Mouse (Mus musculus) kidney, postnatal 0 days (tissue): Measurements from ENCODE around the gene Plaur. TPM values are rescaled to one million over a fixed set of nuclear protein-coding genes. Genes with fewer than 3 reads are reported as not detected.

Source experiments
- ATAC-seq: fragments of 200-750 bp; cut with Nextera tagmentation; replicated peaks from 2 replicates; pipeline ENCODE4 v1.8.0; 2017; ENCODE audit warnings: low read depth, moderate number of reproducible peaks, moderate TSS enrichment, moderate library complexity; ENCODE audit not compliant: low FRiP score
- DNase-seq: peaks from one replicate; pipeline ENCODE4 v3.0.0-alpha.2; 2016; ENCODE audit warnings: low spot score
- H3K27ac ChIP-seq: fragments of 300-500 bp; sonication (generic); 2 replicates; pipeline ENCODE4 v1.5.1; 2014; ENCODE audit warnings: mild to moderate bottlenecking
- H3K27me3 ChIP-seq: fragments of 300-500 bp; sonication (generic); 2 replicates; pipeline ENCODE4 v1.6.1; 2014; ENCODE audit warnings: low read length, mixed read lengths; ENCODE audit not compliant: insufficient read depth
- H3K36me3 ChIP-seq: fragments of 300-500 bp; sonication (generic); 2 replicates; pipeline ENCODE4 v1.6.1; 2014; ENCODE audit warnings: low read length, mixed read lengths; ENCODE audit not compliant: insufficient read depth
- H3K4me1 ChIP-seq: fragments of 300-500 bp; sonication (generic); replicated peaks from 2 replicates; pipeline ENCODE4 v1.6.1; 2014; ENCODE audit warnings: antibody characterized with exemption, low read length, mixed read lengths; ENCODE audit not compliant: insufficient read depth
- H3K4me2 ChIP-seq: fragments of 300-500 bp; sonication (generic); 2 replicates; pipeline ENCODE4 v1.6.1; 2014; ENCODE audit warnings: mild to moderate bottlenecking, low read length, moderate library complexity, mixed read lengths
- H3K4me3 ChIP-seq: fragments of 300-500 bp; sonication (generic); replicated peaks from 2 replicates; pipeline ENCODE4 v1.5.1; 2014; ENCODE audit warnings: low read depth, low read length
- H3K9ac ChIP-seq: fragments of 300-500 bp; sonication (generic); 2 replicates; pipeline ENCODE4 v1.6.1; 2014; ENCODE audit warnings: low read depth, low read length
- H3K9me3 ChIP-seq: fragments of 300-500 bp; sonication (generic); replicated peaks from 2 replicates; pipeline ENCODE4 v1.6.1; 2016; ENCODE audit warnings: low read length, inconsistent platforms, mixed read lengths
- CTCF ChIP-seq: IDR thresholded peaks from 2 replicates; pipeline ENCODE4 v1.5.1; 2016; ENCODE audit warnings: antibody characterized with exemption, low read depth, mild to moderate bottlenecking, moderate library complexity
- WGBS: fragments of 180-500 bp; shearing (Covaris S2); extraction: QIAGEN DNeasy Blood & Tissue Kit; methylation state at CpG from one replicate; pipeline ENCODE4 v1.1.7; 2014; 5-methylcytosine and 5-hydroxymethylcytosine counted together
- polyA plus RNA-seq: library from polyadenylated mRNA; unstranded; fragments of >200 nt; fragmentation: Nextera tagmentation; extraction: Ambion mirVana; gene quantifications from 2 replicates; pipeline ENCODE4 v1.2.1, GENCODE M21; 2015

The Plaur gene
- polyA plus RNA-seq, 1 experiment from 2014 or later = 11.5 TPM

- no peaks in the 10 kb centered on the region for H3K36me3 ChIP-seq
- H3K4me2 ChIP-seq = no peak overlapping the region
- no peak overlapping the region for H3K27ac ChIP-seq
- peak; percentile 44; the same call in 1 of the 2 replicates for TF ChIP-seq CTCF
- DNase-seq (no peak), ATAC-seq (no peak)
- 45% methylated on average over 21 of the region's 21 CpGs for WGBS
- no peaks in the 10 kb centered on the region for H3K9me3 ChIP-seq
- no peak overlapping the region for H3K4me3 ChIP-seq
- no peaks in the 10 kb centered on the region for H3K27me3 ChIP-seq
- no peaks in the 10 kb centered on the region for H3K4me1 ChIP-seq
- H3K9ac ChIP-seq = no peak overlapping the region
These were observed 12.7 kb downstream of the Plaur start for GRCm38 (mm10) chr7:24474811-24475506.

GRCm38 (mm10) chr7:24476338-24476737, 14.1 kb downstream of the Plaur start:
- DNase-seq (no peak), ATAC-seq (no peak)
- 78% methylated on average over 8 of the region's 8 CpGs for WGBS
- H3K4me1 ChIP-seq = 0 out of 2 replicates have a peak, but pooled peaks cover 2% of the 10 kb centered on the region
- no peaks in the 10 kb centered on the region; the same call in 1 of the 2 replicates for H3K27me3 ChIP-seq
- H3K4me2 ChIP-seq = no peak overlapping the region
- H3K9me3 ChIP-seq = no peaks in the 10 kb centered on the region
- H3K36me3 ChIP-seq = no peaks in the 10 kb centered on the region
- no peak overlapping the region for H3K27ac ChIP-seq
- H3K9ac ChIP-seq = no peak overlapping the region
- no peak overlapping the region for H3K4me3 ChIP-seq
- TF ChIP-seq CTCF = no peak

- 74% methylated on average over 7 of the region's 7 CpGs for WGBS
- 0 out of 2 replicates have a peak, but pooled peaks cover 4% of the 10 kb centered on the region for H3K4me1 ChIP-seq
- ATAC-seq = no peak
- H3K36me3 ChIP-seq = no peaks in the 10 kb centered on the region
- no peak for TF ChIP-seq CTCF
- no peak overlapping the region for H3K4me2 ChIP-seq
- no peaks in the 10 kb centered on the region; the same call in 1 of the 2 replicates for H3K27me3 ChIP-seq
- H3K9ac ChIP-seq = no peak overlapping the region
- no peak for DNase-seq
- H3K27ac ChIP-seq = no peak overlapping the region
- H3K9me3 ChIP-seq = no peaks in the 10 kb centered on the region
- H3K4me3 ChIP-seq = no peak overlapping the region
These were observed 14.6 kb downstream of the Plaur start for GRCm38 (mm10) chr7:24476856-24477255.

DNA sequence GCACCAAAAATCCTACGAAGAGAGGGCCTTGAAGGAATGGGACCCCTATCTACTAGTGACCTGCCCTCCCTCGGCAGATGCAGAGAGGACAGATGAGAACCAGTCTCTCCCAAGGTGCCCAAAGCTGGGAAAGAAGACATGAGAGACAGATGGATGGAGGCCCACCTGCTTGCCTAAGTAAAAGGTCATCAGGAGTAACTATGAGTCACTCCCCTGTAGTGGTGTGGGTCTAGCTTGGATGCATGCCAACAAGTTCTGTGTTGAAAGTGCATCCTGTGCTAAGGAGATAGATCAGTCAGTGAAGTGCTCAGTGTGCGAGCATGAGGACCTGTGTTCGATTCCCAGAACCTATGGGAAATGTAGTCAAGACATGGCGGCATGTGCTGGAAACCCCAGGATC, 16.6 kb downstream of the Plaur start:
- H3K27me3 ChIP-seq = no peaks in the 10 kb centered on the region; the same call in 1 of the 2 replicates
- H3K4me1 ChIP-seq = 0 out of 2 replicates have a peak, but pooled peaks cover 4% of the 10 kb centered on the region
- no peak overlapping the region for H3K9ac ChIP-seq
- no peak overlapping the region for H3K4me2 ChIP-seq
- no peak for TF ChIP-seq CTCF
- H3K27ac ChIP-seq = no peak overlapping the region
- no peaks in the 10 kb centered on the region for H3K9me3 ChIP-seq
- DNase-seq (no peak), ATAC-seq (no peak)
- no peaks in the 10 kb centered on the region for H3K36me3 ChIP-seq
- 82% methylated on average over 5 of the region's 5 CpGs for WGBS
- no peak overlapping the region for H3K4me3 ChIP-seq

GRCm38 (mm10) chr7:24479685-24480084, 17.4 kb downstream of the Plaur start:
- TF ChIP-seq CTCF = no peak
- Histone ChIP-seq H3K27ac (no peak overlapping the region), H3K36me3 (no peaks in the 10 kb centered on the region), H3K27me3 (no peaks in the 10 kb centered on the region; the same call in 1 of the 2 replicates), H3K4me3 (no peak overlapping the region), H3K9ac (no peak overlapping the region), H3K9me3 (no peaks in the 10 kb centered on the region), H3K4me2 (no peak overlapping the region), H3K4me1 (0 out of 2 replicates have a peak, but pooled peaks cover 4% of the 10 kb centered on the region)
- DNase-seq (no peak), ATAC-seq (no peak)
- 95% methylated on average over 2 of the region's 2 CpGs for WGBS

DNA sequence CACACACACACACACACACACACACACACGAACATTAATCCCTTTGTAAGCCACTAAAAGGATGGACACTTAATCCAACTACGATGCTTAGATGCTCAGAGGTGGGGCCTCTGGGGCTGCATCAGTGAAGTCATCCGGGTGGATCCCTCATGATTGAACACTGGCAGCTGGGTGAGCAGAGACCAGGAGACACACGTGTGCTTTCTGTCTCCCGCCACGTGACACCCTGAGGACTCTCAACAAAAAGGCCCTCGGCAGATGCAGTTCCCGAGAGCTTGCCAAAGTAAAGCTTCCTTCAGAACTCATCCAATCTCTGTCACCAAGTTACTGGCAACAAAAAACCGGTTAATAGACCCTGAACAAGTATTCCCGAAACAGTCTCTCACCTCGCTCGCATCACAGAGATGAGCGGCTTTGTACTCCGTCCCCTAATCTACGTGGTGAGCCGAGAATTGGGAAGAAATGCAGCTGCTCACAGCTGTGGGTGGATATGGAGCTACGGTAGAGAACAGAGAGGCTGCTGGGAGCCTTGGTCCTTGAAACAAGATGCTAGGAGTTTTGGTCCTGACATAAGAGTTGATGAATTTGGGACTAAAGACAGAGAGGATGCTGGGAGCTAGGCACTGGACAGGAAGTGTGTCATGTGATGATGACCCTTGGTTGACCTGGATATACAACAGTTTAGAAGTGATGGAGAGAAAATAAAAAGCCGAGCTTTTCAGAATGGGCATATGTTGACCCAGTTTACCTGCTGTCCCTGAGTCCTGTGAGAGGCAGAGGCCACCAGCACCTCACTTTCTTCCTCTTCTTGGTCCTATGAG, 18.0 kb downstream of the Plaur start:
- H3K4me3 ChIP-seq = no peak overlapping the region

More for the DNA sequence above, 18.0 kb downstream of the Plaur start:
- Histone ChIP-seq H3K27ac (no peak overlapping the region), H3K4me2 (no peak overlapping the region), H3K4me1 (0 out of 2 replicates have a peak, but pooled peaks cover 4% of the 10 kb centered on the region), H3K9me3 (no peaks in the 10 kb centered on the region), H3K27me3 (no peaks in the 10 kb centered on the region; the same call in 1 of the 2 replicates), H3K9ac (no peak overlapping the region), H3K36me3 (no peaks in the 10 kb centered on the region)
- no peak for TF ChIP-seq CTCF
- ATAC-seq (no peak), DNase-seq (no peak)
- 52% methylated on average over 18 of the region's 18 CpGs for whole genome bisulfite sequencing
